Mouse (Mus musculus) lung, postnatal 0 days (tissue): ENCODE results near the gene Ccdc106. TPM values are rescaled to one million over a fixed set of nuclear protein-coding genes. Genes with fewer than 3 reads are reported as not detected.

Source experiments
- ATAC-seq: fragments of 200-750 bp; cut with Nextera tagmentation; 2 replicates; pipeline ENCODE4 v1.8.0; 2017; ENCODE audit warnings: moderate library complexity
- DNase-seq: peaks from one replicate; pipeline ENCODE4 v3.0.0-alpha.2; 2016; ENCODE audit warnings: low spot score
- H3K27ac ChIP-seq: fragments of 300-500 bp; sonication (generic); 2 replicates; pipeline ENCODE4 v1.5.1; 2014; ENCODE audit warnings: antibody characterized with exemption, mild to moderate bottlenecking, low read length, mixed read lengths
- H3K27me3 ChIP-seq: fragments of 300-500 bp; sonication (generic); replicated peaks from 2 replicates; pipeline ENCODE4 v1.6.1; 2014; ENCODE audit warnings: low read length, mixed read lengths; ENCODE audit not compliant: insufficient read depth
- H3K36me3 ChIP-seq: fragments of 300-500 bp; sonication (generic); 2 replicates; pipeline ENCODE4 v1.6.1; 2014; ENCODE audit warnings: low read length, mixed read lengths; ENCODE audit not compliant: insufficient read depth
- H3K4me1 ChIP-seq: fragments of 300-500 bp; sonication (generic); 2 replicates; pipeline ENCODE4 v1.6.1; 2014; ENCODE audit warnings: antibody characterized with exemption, low read depth, low read length, mixed read lengths; ENCODE audit not compliant: insufficient read depth
- H3K4me2 ChIP-seq: fragments of 300-500 bp; sonication (generic); replicated peaks from 2 replicates; pipeline ENCODE4 v1.6.1; 2014; ENCODE audit warnings: low read depth, mild to moderate bottlenecking, low read length, moderate library complexity, mixed read lengths
- H3K4me3 ChIP-seq: fragments of 300-500 bp; sonication (generic); 2 replicates; pipeline ENCODE4 v1.5.1; 2014; ENCODE audit warnings: low read depth, low read length
- H3K9ac ChIP-seq: fragments of 300-500 bp; sonication (generic); replicated peaks from 2 replicates; pipeline ENCODE4 v1.6.1; 2014; ENCODE audit warnings: low read depth, mild to moderate bottlenecking
- H3K9me3 ChIP-seq: fragments of 300-500 bp; sonication (generic); 2 replicates; pipeline ENCODE4 v1.6.1; 2016; ENCODE audit warnings: low read length, mixed read lengths
- CTCF ChIP-seq: IDR thresholded peaks from 2 replicates; pipeline ENCODE4 v1.5.1; 2016; ENCODE audit warnings: antibody characterized with exemption, mild to moderate bottlenecking
- EP300 ChIP-seq: IDR thresholded peaks from 2 replicates; pipeline ENCODE4 v1.6.1; 2016; ENCODE audit warnings: antibody characterized with exemption, mild to moderate bottlenecking, control low read depth
- WGBS: fragments of 180-500 bp; shearing (Covaris S2); extraction: QIAGEN DNeasy Blood & Tissue Kit; methylation state at CpG from one replicate; pipeline ENCODE4 v1.1.7; 2014; 5-methylcytosine and 5-hydroxymethylcytosine counted together
- polyA plus RNA-seq: library from polyadenylated mRNA; unstranded; fragments of >200 nt; fragmentation: Nextera tagmentation; extraction: Ambion mirVana; gene quantifications from 2 replicates; pipeline ENCODE4 v1.2.1, GENCODE M21; 2015

Gene Ccdc106
- polyA plus RNA-seq, 1 experiment from 2014 or later, result 0.42 TPM

DNA sequence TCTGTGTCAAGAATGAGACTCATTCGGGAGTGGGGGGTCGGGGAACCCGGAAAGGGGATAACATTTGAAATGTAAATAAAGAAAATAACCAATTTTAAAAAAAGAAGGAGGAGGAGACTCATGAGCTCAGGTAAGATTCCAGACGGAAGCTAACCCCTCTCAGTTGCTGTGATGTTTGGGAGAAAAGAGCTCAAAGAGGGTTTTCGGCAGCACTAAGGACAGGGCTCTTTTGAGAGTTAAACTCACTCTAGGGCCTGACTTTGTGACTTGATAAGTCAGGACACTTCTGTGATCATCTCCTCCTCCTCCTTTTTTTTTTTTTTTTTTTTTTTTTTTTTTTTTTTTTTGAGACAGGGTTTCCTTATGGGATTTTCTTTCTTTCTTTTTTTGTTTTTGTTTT is 18.6 kb downstream of the Ccdc106 start:
- Histone ChIP-seq H3K27me3 (no peaks in the 10 kb centered on the region), H3K27ac (no peak overlapping the region), H3K4me1 (no peaks in the 10 kb centered on the region), H3K9me3 (no peaks in the 10 kb centered on the region), H3K4me3 (peak overlapping the region; percentile 53; the same call in 1 of the 2 replicates), H3K9ac (no peak overlapping the region), H3K36me3 (0 out of 2 replicates have a peak, but pooled peaks cover 2% of the 10 kb centered on the region), H3K4me2 (peak overlapping the region; percentile 41)
- WGBS, result 27% methylated on average over 5 of the region's 5 CpGs
- no peak for DNase-seq
- TF ChIP-seq CTCF (no peak), EP300 (no peak)
- ATAC-seq, result no peak

DNA sequence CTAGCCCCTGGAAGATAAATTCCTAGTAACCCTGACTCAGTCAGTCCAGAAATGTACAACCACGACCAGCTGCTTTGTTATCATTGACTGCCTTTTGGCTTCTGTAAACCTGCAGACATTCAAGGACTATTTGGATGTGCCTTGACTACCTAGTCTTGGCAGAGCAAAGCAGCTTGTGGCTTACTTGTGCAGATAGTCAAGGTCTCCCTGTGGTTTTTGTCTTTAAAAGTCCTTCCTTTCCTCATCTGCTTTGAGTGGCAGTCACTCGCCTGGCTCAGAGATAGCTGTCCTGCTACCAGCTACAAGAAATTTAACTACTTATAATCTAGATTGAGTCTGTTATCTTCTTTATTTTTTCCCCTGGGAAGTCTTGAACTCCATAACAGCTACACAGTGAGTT is 24.6 kb downstream of the Ccdc106 start:
- Histone ChIP-seq H3K4me1 (no peaks in the 10 kb centered on the region), H3K4me2 (no peak overlapping the region), H3K4me3 (no peak overlapping the region), H3K9ac (no peak overlapping the region), H3K27me3 (no peaks in the 10 kb centered on the region), H3K36me3 (no peaks in the 10 kb centered on the region), H3K27ac (no peak overlapping the region), H3K9me3 (no peaks in the 10 kb centered on the region)
- no peak for TF ChIP-seq CTCF
- no peak for TF ChIP-seq EP300
- DNase-seq, result no peak
- ATAC-seq, result no peak
- WGBS, result 68% methylated on average over 2 of the region's 2 CpGs

DNA sequence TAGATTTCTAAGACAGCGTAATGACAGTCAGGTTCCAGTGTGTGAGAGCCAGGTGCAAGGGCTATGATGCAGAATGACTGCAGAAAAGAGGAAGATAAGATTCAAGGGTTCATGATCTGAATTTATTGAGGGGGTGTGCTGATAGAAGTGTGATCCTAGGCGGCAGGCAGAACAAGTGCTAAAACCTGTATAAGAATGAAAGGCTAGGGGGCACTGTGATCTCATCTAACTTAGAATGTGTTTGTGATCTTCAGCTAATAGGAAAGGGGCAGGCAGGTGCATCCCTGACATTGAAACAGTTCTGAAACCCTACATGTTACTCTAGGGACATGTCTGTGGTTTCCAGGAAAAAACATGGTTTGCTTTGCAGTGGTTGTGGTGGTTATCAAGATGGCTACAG is 25.8 kb downstream of the Ccdc106 start:
- Histone ChIP-seq H3K4me2 (no peak overlapping the region), H3K4me1 (peaks cover 5% of the 10 kb centered on the region; the same call in 1 of the 2 replicates), H3K36me3 (no peaks in the 10 kb centered on the region), H3K9ac (no peak overlapping the region), H3K27ac (no peak overlapping the region), H3K9me3 (no peaks in the 10 kb centered on the region), H3K27me3 (no peaks in the 10 kb centered on the region), H3K4me3 (no peak overlapping the region)
- TF ChIP-seq EP300 (no peak), CTCF (peak; percentile 6; the same call in 1 of the 2 replicates)
- no peak for ATAC-seq
- WGBS, result 65% methylated on average over 2 of the region's 2 CpGs
- DNase-seq, result no peak

DNA sequence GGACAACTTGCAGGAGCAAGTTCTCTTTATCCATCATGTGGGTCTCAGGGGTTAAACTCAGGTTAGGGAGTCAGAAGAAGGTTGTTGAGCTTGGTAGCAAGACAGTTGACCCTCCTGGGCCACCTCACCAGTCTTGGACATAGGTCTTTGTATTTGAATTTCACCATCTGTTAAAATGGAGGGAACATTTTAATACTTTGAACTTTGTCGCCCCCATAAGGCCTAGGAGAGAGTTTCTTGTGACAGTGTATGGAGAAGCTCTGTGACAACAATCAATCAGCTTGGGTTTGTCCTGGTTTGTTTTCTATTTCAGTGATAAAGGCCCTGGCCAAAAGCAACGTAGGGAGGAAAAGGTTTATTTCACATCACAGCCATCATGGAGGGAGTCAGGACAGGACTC is 27.0 kb downstream of the Ccdc106 start:
- H3K4me1 ChIP-seq, result peaks cover 10% of the 10 kb centered on the region; the same call in 1 of the 2 replicates
- DNase-seq, result peak; percentile 86
- WGBS, result 24% methylated on average over 2 of the region's 2 CpGs
- 0 out of 2 replicates have a peak, but pooled peaks have one; percentile 27 for ATAC-seq
- no peak overlapping the region for H3K9ac ChIP-seq
- no peak overlapping the region for H3K4me2 ChIP-seq
- no peak overlapping the region for H3K27ac ChIP-seq
- TF ChIP-seq CTCF (peak; percentile 66), EP300 (no peak)
- H3K9me3 ChIP-seq, result no peaks in the 10 kb centered on the region
- no peaks in the 10 kb centered on the region for H3K27me3 ChIP-seq
- H3K4me3 ChIP-seq, result no peak overlapping the region
- no peaks in the 10 kb centered on the region for H3K36me3 ChIP-seq

DNA sequence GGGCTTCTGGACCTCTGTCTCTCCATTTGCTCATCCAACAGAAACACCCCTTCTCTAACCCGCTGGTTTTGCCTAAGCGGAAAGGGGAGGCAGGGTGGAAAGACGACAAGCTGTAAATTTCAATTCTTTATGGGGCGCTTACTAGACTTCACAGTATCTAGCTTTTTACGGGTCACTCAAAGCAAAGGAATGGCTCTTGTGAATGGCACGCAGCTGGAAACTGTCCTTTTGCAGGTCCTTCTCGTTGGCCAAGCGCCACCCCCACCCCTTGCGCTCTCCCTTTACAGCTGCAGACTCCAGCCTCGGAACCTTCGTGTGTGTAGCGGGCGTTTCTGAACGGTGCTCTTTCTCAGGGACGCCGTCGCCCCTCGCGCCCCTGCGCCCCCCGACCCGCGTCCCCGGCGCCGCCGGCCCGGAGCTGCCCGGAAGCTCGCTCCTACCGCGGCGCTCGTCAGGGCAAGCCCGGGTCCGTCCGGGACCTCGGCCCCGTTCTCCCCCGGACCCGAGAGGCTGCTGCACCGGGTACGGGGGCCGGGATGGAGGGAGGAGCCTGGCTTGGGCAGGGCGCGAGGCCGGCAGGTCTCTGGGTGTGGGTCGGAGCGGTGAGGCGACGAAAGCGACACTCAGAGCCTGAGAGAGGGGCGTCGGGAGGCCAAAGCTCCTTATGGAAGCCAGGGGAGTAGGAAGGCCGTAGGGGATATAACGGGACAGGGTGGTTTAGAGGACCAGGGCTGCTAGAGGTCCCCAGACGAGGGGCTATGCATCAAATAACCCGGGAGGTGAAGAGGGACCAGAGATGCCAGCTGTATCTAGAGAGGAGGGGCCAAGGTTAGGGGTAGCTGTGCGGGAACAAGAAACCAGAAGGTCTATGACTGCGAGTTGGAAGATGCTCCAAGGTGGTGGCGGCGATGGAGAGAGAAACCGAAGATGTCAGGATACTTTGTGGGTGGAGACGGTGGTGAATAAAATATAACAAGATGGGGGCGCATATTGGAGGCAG is 31.1 kb downstream of the Ccdc106 start, which contains the start of gene Zfp580:
TSS of gene Zfp580 (plus strand) at position 346 of the 1,000 bp plus-strand sequence.
- no peaks in the 10 kb centered on the region for H3K9me3 ChIP-seq
- H3K4me3 ChIP-seq, result peak within 1 kb of the TSS; percentile 80
- DNase-seq, result peak; percentile 81
- peak within 1 kb of the TSS; percentile 94 for H3K4me2 ChIP-seq
- H3K27ac ChIP-seq, result peak within 1 kb of the TSS; percentile 77
- peak within 1 kb of the TSS; percentile 67 for H3K9ac ChIP-seq
- H3K27me3 ChIP-seq, result peaks cover 35% of the 10 kb centered on the region
- ATAC-seq, result peak; percentile 88
- H3K4me1 ChIP-seq, result peaks cover 20% of the 10 kb centered on the region
- H3K36me3 ChIP-seq, result no peaks in the 10 kb centered on the region
- TF ChIP-seq EP300 (no peak), CTCF (no peak)
- 3% methylated on average over 63 of the region's 65 CpGs for WGBS

DNA sequence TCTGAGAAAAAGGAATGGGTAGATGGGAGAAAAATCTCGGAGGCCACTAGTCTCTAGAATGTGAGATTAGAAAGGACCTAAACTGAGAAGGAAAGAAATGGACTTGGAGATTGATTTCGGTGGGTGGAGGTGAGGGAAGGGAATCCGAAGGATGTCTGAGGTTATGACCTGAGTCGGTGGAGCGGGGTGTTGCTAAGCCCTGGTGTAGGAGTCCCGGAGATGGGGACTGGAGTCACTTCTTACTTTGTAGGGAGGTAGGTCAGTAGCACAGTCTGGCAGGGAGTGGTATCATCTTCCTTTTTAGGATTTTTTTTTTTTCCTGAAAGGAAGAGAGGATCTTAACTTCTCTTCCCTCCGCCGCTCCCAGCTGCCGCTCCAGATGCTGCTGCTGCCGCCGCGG is 32.1 kb downstream of the Ccdc106 start:
- 0 out of 2 replicates have a peak overlapping the region, but pooled peaks have one; percentile 67 for H3K9ac ChIP-seq
- peak overlapping the region; percentile 94 for H3K4me2 ChIP-seq
- H3K9me3 ChIP-seq, result no peaks in the 10 kb centered on the region
- peaks cover 20% of the 10 kb centered on the region for H3K4me1 ChIP-seq
- H3K27ac ChIP-seq, result no peak overlapping the region
- H3K4me3 ChIP-seq, result peak overlapping the region; percentile 80
- 1% methylated on average over 10 of the region's 12 CpGs for WGBS
- no peak for DNase-seq
- TF ChIP-seq EP300 (no peak), CTCF (no peak)
- peaks cover 45% of the 10 kb centered on the region for H3K27me3 ChIP-seq
- ATAC-seq, result no peak
- H3K36me3 ChIP-seq, result no peaks in the 10 kb centered on the region
